Mouse (Mus musculus) heart, embryonic 10.5 days (tissue): ENCODE measurements at regions not wholly inside any gene's neighbourhood (a gene's known extent, or its start where the extent isn't known, plus 50 kb on each side); places are given as distances from the start of the nearest gene placed in this dataset.

ENCODE experiments used
- DNase-seq: peaks from one replicate; pipeline ENCODE4 v3.0.0-alpha.2; 2017; ENCODE audit warnings: low spot score
- H3K27ac ChIP-seq: fragments of 300-500 bp; sonication (generic); 2 replicates; pipeline ENCODE4 v1.5.1; 2016; ENCODE audit warnings: mild to moderate bottlenecking
- H3K27me3 ChIP-seq: fragments of 300-500 bp; sonication (generic); 2 replicates; pipeline ENCODE4 v1.6.1; 2016; ENCODE audit warnings: mild to moderate bottlenecking; ENCODE audit not compliant: poor library complexity, insufficient read depth, severe bottlenecking
- H3K36me3 ChIP-seq: fragments of 300-500 bp; sonication (generic); 2 replicates; pipeline ENCODE4 v1.6.1; 2016; ENCODE audit warnings: mild to moderate bottlenecking, moderate library complexity
- H3K4me1 ChIP-seq: fragments of 300-500 bp; sonication (generic); 2 replicates; pipeline ENCODE4 v1.6.1; 2016; ENCODE audit warnings: mild to moderate bottlenecking
- H3K4me3 ChIP-seq: fragments of 300-500 bp; sonication (generic); 2 replicates; pipeline ENCODE4 v1.5.1; 2016; ENCODE audit warnings: mild to moderate bottlenecking, moderate library complexity
- H3K9me3 ChIP-seq: fragments of 300-500 bp; sonication (generic); 2 replicates; pipeline ENCODE4 v1.6.1; 2016; ENCODE audit warnings: mild to moderate bottlenecking, moderate library complexity
- WGBS: fragments of 180-500 bp; shearing (Covaris S2); methylation state at CpG from one replicate; pipeline ENCODE4 v1.1.7; 2016; 5-methylcytosine and 5-hydroxymethylcytosine counted together

GRCm38 (mm10) chr2:116974569-116975060 is 96.1 kb downstream of the Tmco5 start:
- H3K36me3 ChIP-seq: no peaks in the 10 kb centered on the region
- no peaks in the 10 kb centered on the region for H3K27me3 ChIP-seq
- H3K27ac ChIP-seq: peak overlapping the region; percentile 96
- WGBS: 33% methylated on average over 7 of the region's 7 CpGs
- H3K9me3 ChIP-seq: no peaks in the 10 kb centered on the region
- peak overlapping the region; percentile 65 for H3K4me3 ChIP-seq
- DNase-seq: no peak
- H3K4me1 ChIP-seq: peaks cover 60% of the 10 kb centered on the region

- Histone ChIP-seq H3K36me3 (no peaks in the 10 kb centered on the region), H3K4me1 (peaks cover 66% of the 10 kb centered on the region), H3K9me3 (no peaks in the 10 kb centered on the region), H3K4me3 (peak overlapping the region; percentile 65), H3K27ac (peak overlapping the region; percentile 96), H3K27me3 (no peaks in the 10 kb centered on the region)
- whole genome bisulfite sequencing: under 1% methylated on average over 14 of the region's 14 CpGs
- no peak for DNase-seq
Measured at GRCm38 (mm10) chr2:116975091-116975600, 96.7 kb downstream of the Tmco5 start.

GRCm38 (mm10) chr2:116975601-116976431 is 97.3 kb downstream of the Tmco5 start:
- peaks cover 72% of the 10 kb centered on the region for H3K4me1 ChIP-seq
- H3K9me3 ChIP-seq: no peaks in the 10 kb centered on the region
- under 1% methylated on average over 54 of the region's 54 CpGs for WGBS
- no peaks in the 10 kb centered on the region for H3K27me3 ChIP-seq
- peak overlapping the region; percentile 96 for H3K27ac ChIP-seq
- H3K4me3 ChIP-seq: peak overlapping the region; percentile 65
- DNase-seq: peak; percentile 90
- H3K36me3 ChIP-seq: no peaks in the 10 kb centered on the region

- peak; percentile 77 for DNase-seq
- H3K4me1 ChIP-seq: peaks cover 73% of the 10 kb centered on the region
- H3K9me3 ChIP-seq: no peaks in the 10 kb centered on the region
- no peaks in the 10 kb centered on the region for H3K36me3 ChIP-seq
- H3K27me3 ChIP-seq: no peaks in the 10 kb centered on the region
- peak overlapping the region; percentile 65 for H3K4me3 ChIP-seq
- WGBS: 1% methylated on average over 7 of the region's 7 CpGs
- H3K27ac ChIP-seq: peak overlapping the region; percentile 96
Measured at GRCm38 (mm10) chr2:116976432-116976750, 97.9 kb downstream of the Tmco5 start.

GRCm38 (mm10) chr2:116976951-116977503 is 98.5 kb downstream of the Tmco5 start:
- no peak for DNase-seq
- Histone ChIP-seq H3K4me3 (no peak overlapping the region), H3K27ac (peak overlapping the region; percentile 96), H3K27me3 (no peaks in the 10 kb centered on the region), H3K9me3 (no peaks in the 10 kb centered on the region), H3K36me3 (no peaks in the 10 kb centered on the region), H3K4me1 (peaks cover 67% of the 10 kb centered on the region)
- 4% methylated on average over 9 of the region's 9 CpGs for WGBS

- Histone ChIP-seq H3K4me3 (no peak overlapping the region), H3K36me3 (no peaks in the 10 kb centered on the region), H3K27me3 (no peaks in the 10 kb centered on the region), H3K4me1 (peaks cover 57% of the 10 kb centered on the region), H3K9me3 (no peaks in the 10 kb centered on the region; the same call in 1 of the 2 replicates), H3K27ac (peak overlapping the region; percentile 52)
- 62% methylated on average over 10 of the region's 10 CpGs for WGBS
- no peak for DNase-seq
Measured at GRCm38 (mm10) chr2:116977771-116978600, 99.5 kb downstream of the Tmco5 start.

GRCm38 (mm10) chr2:116978809-116979208 is 100.3 kb downstream of the Tmco5 start:
- H3K36me3 ChIP-seq: no peaks in the 10 kb centered on the region
- peaks cover 52% of the 10 kb centered on the region for H3K4me1 ChIP-seq
- no peak for DNase-seq
- WGBS: 62% methylated on average over 4 of the region's 4 CpGs
- no peaks in the 10 kb centered on the region for H3K27me3 ChIP-seq
- H3K4me3 ChIP-seq: no peak overlapping the region
- peak overlapping the region; percentile 52; the same call in 1 of the 2 replicates for H3K27ac ChIP-seq
- H3K9me3 ChIP-seq: no peaks in the 10 kb centered on the region; the same call in 1 of the 2 replicates

- Histone ChIP-seq H3K4me3 (no peak overlapping the region), H3K4me1 (peaks cover 54% of the 10 kb centered on the region), H3K27ac (peak overlapping the region; percentile 70), H3K36me3 (no peaks in the 10 kb centered on the region), H3K9me3 (no peaks in the 10 kb centered on the region; the same call in 1 of the 2 replicates), H3K27me3 (no peaks in the 10 kb centered on the region)
- 12% methylated on average over 10 of the region's 10 CpGs for WGBS
- peak; percentile 78 for DNase-seq
Measured at GRCm38 (mm10) chr2:116979561-116980391, 101.3 kb downstream of the Tmco5 start.

GRCm38 (mm10) chr2:116980692-116981091 is 102.2 kb downstream of the Tmco5 start:
- DNase-seq: peak; percentile 52
- peaks cover 54% of the 10 kb centered on the region for H3K4me1 ChIP-seq
- no peaks in the 10 kb centered on the region; the same call in 1 of the 2 replicates for H3K9me3 ChIP-seq
- 29% methylated on average over 5 of the region's 5 CpGs for WGBS
- H3K27me3 ChIP-seq: no peaks in the 10 kb centered on the region
- H3K4me3 ChIP-seq: no peak overlapping the region
- H3K36me3 ChIP-seq: no peaks in the 10 kb centered on the region
- peak overlapping the region; percentile 70 for H3K27ac ChIP-seq

- WGBS: 82% methylated on average over 5 of the region's 5 CpGs
- DNase-seq: no peak
- Histone ChIP-seq H3K4me1 (peaks cover 40% of the 10 kb centered on the region), H3K4me3 (no peak overlapping the region), H3K9me3 (no peaks in the 10 kb centered on the region; the same call in 1 of the 2 replicates), H3K27me3 (no peaks in the 10 kb centered on the region), H3K36me3 (no peaks in the 10 kb centered on the region), H3K27ac (no peak overlapping the region)
Measured at GRCm38 (mm10) chr2:116983351-116983750, 104.9 kb downstream of the Tmco5 start.

GRCm38 (mm10) chr2:116983821-116984351 is 105.4 kb downstream of the Tmco5 start:
- Histone ChIP-seq H3K27ac (no peak overlapping the region), H3K36me3 (no peaks in the 10 kb centered on the region), H3K27me3 (no peaks in the 10 kb centered on the region), H3K9me3 (no peaks in the 10 kb centered on the region; the same call in 1 of the 2 replicates), H3K4me3 (no peak overlapping the region), H3K4me1 (peaks cover 38% of the 10 kb centered on the region)
- no peak for DNase-seq
- 42% methylated on average over 10 of the region's 10 CpGs for WGBS

- no peak overlapping the region for H3K27ac ChIP-seq
- no peak overlapping the region for H3K4me3 ChIP-seq
- 64% methylated on average over 3 of the region's 3 CpGs for WGBS
- H3K27me3 ChIP-seq: no peaks in the 10 kb centered on the region
- DNase-seq: no peak
- H3K9me3 ChIP-seq: no peaks in the 10 kb centered on the region; the same call in 1 of the 2 replicates
- peaks cover 36% of the 10 kb centered on the region for H3K4me1 ChIP-seq
- H3K36me3 ChIP-seq: no peaks in the 10 kb centered on the region
Measured at GRCm38 (mm10) chr2:116984597-116984996, 106.1 kb downstream of the Tmco5 start.
